Mouse (Mus musculus) liver, postnatal 0 days (tissue): Measurements from ENCODE around the gene Pbxip1. TPM values are rescaled to one million over a fixed set of nuclear protein-coding genes. Genes with fewer than 3 reads are reported as not detected.

Experiments used
- ATAC-seq: fragments of 200-750 bp; cut with Nextera tagmentation; 2 replicates; pipeline ENCODE4 v1.8.0; 2017; ENCODE audit warnings: mild to moderate bottlenecking, moderate library complexity
- DNase-seq: peaks from one replicate; pipeline ENCODE4 v3.0.0-alpha.2; 2016
- H3K27ac ChIP-seq: fragments of 300-500 bp; sonication (generic); 2 replicates; pipeline ENCODE4 v1.5.1; 2014; ENCODE audit warnings: antibody characterized with exemption, moderate library complexity, mild to moderate bottlenecking, low read depth
- H3K27me3 ChIP-seq: fragments of 300-500 bp; sonication (generic); 2 replicates; pipeline ENCODE4 v1.6.1; 2014; ENCODE audit warnings: low read length, control low read depth, mixed read lengths; ENCODE audit not compliant: insufficient read depth
- H3K36me3 ChIP-seq: fragments of 300-500 bp; sonication (generic); replicated peaks from 2 replicates; pipeline ENCODE4 v1.6.1; 2014; ENCODE audit warnings: mild to moderate bottlenecking, control low read depth, low read length, moderate library complexity, mixed read lengths; ENCODE audit not compliant: insufficient read depth
- H3K4me1 ChIP-seq: fragments of 300-500 bp; sonication (generic); 2 replicates; pipeline ENCODE4 v1.6.1; 2014; ENCODE audit warnings: antibody characterized with exemption, mild to moderate bottlenecking, control low read depth; ENCODE audit not compliant: insufficient read depth
- H3K4me2 ChIP-seq: fragments of 300-500 bp; sonication (generic); 2 replicates; pipeline ENCODE4 v1.6.1; 2014; ENCODE audit warnings: low read depth, mild to moderate bottlenecking, low read length, moderate library complexity, mixed read lengths
- H3K4me3 ChIP-seq: fragments of 300-500 bp; sonication (generic); 2 replicates; pipeline ENCODE4 v1.5.1; 2014; ENCODE audit warnings: low read depth, low read length
- H3K9ac ChIP-seq: fragments of 300-500 bp; sonication (generic); replicated peaks from 2 replicates; pipeline ENCODE4 v1.6.1; 2014; ENCODE audit warnings: mild to moderate bottlenecking, moderate library complexity
- H3K9me3 ChIP-seq: fragments of 300-500 bp; sonication (generic); 2 replicates; pipeline ENCODE4 v1.6.1; 2016; ENCODE audit warnings: mild to moderate bottlenecking, control low read depth, low read length, mixed read lengths
- CTCF ChIP-seq: sonication (generic); IDR thresholded peaks from 2 replicates; pipeline ENCODE4 v1.5.1; 2016; ENCODE audit warnings: antibody characterized with exemption, low read depth
- EP300 ChIP-seq: IDR thresholded peaks from 2 replicates; pipeline ENCODE4 v1.6.1; 2016; ENCODE audit warnings: antibody characterized with exemption, low read depth, mild to moderate bottlenecking
- WGBS: fragments of 180-500 bp; shearing (Covaris S2); extraction: QIAGEN DNeasy Blood & Tissue Kit; methylation state at CpG from one replicate; pipeline ENCODE4 v1.1.7; 2014; ENCODE audit not compliant: insufficient replicate concordance; 5-methylcytosine and 5-hydroxymethylcytosine counted together
- polyA plus RNA-seq: library from polyadenylated mRNA; unstranded; fragments of >200 nt; fragmentation: Nextera tagmentation; extraction: Ambion mirVana; gene quantifications from 2 replicates; pipeline ENCODE4 v1.2.1, GENCODE M21; 2015

Gene Pbxip1
- polyA plus RNA-seq, 1 experiment from 2014 or later = 9.4 TPM

GRCm38 (mm10) chr3:89499696-89500095, 63.2 kb downstream of the Pbxip1 start:
- 49% methylated on average over 7 of the region's 7 CpGs for WGBS
- ATAC-seq = no peak
- TF ChIP-seq CTCF (no peak), EP300 (no peak)
- Histone ChIP-seq H3K27ac (no peak overlapping the region), H3K9ac (no peak overlapping the region), H3K36me3 (no peaks in the 10 kb centered on the region), H3K4me3 (no peak overlapping the region), H3K4me2 (no peak overlapping the region), H3K9me3 (no peaks in the 10 kb centered on the region), H3K4me1 (no peaks in the 10 kb centered on the region), H3K27me3 (no peaks in the 10 kb centered on the region)
- no peak for DNase-seq

Other genes with a start within 250 kb of the Pbxip1 start
- 25.8 and 26.3 TPM in 2 replicates for gene Gba, start 233.8 kb upstream of the Pbxip1 start, polyA plus RNA-seq
- gene Thbs3, start 221.5 kb upstream of the Pbxip1 start, polyA plus RNA-seq = 1.3 and 1.8 TPM in 2 replicates
- gene Mtx1, start 209.6 kb upstream of the Pbxip1 start, polyA plus RNA-seq = 105 and 111 TPM in 2 replicates
- 0.40 and 0.56 TPM in 2 replicates for gene Muc1, start 207.6 kb upstream of the Pbxip1 start, polyA plus RNA-seq
- gene Krtcap2, start 190.7 kb upstream of the Pbxip1 start, polyA plus RNA-seq = 141 TPM in 2 replicates
- gene Trim46, start 190.4 kb upstream of the Pbxip1 start, polyA plus RNA-seq = 0.06 and 0.21 TPM in 2 replicates
- gene Dpm3, start 177.3 kb upstream of the Pbxip1 start, polyA plus RNA-seq = 63.2 and 73.2 TPM in 2 replicates
- gene Slc50a1, start 166.1 kb upstream of the Pbxip1 start, polyA plus RNA-seq = 18.3 and 19.6 TPM in 2 replicates
- gene Efna1, start 155.6 kb upstream of the Pbxip1 start, polyA plus RNA-seq = 22.1 and 27.8 TPM in 2 replicates
- gene Efna3, start 113.7 kb upstream of the Pbxip1 start, polyA plus RNA-seq = not detected in 2 replicates
- gene Efna4, start 98.7 kb upstream of the Pbxip1 start, polyA plus RNA-seq = 0.36 and 0.56 TPM in 2 replicates
- 9.1 and 9.2 TPM in 2 replicates for gene Adam15, start 86.7 kb upstream of the Pbxip1 start, polyA plus RNA-seq
- gene Dcst2, start 74.7 kb upstream of the Pbxip1 start, polyA plus RNA-seq = 0.05 TPM in 1 of 2 replicates, not detected in the other
- gene Dcst1, start 71.5 kb upstream of the Pbxip1 start, polyA plus RNA-seq = 0.13 and 0.15 TPM in 2 replicates
- gene Zbtb7b, start 41.9 kb upstream of the Pbxip1 start, polyA plus RNA-seq = 4.1 and 4.7 TPM in 2 replicates
- not detected in 2 replicates for gene Lenep, start 33.9 kb upstream of the Pbxip1 start, polyA plus RNA-seq
- 18.8 and 20.0 TPM in 2 replicates for gene Flad1, start 24.8 kb upstream of the Pbxip1 start, polyA plus RNA-seq
- gene Cks1b, start 18.3 kb upstream of the Pbxip1 start, polyA plus RNA-seq = 130 and 141 TPM in 2 replicates
- gene Shc1, start 18.3 kb upstream of the Pbxip1 start, polyA plus RNA-seq = 23.8 and 24.7 TPM in 2 replicates
- gene Pygo2, start 6.5 kb upstream of the Pbxip1 start, polyA plus RNA-seq = 5.9 and 6.9 TPM in 2 replicates
- gene Pmvk, start 17.8 kb downstream of the Pbxip1 start, polyA plus RNA-seq = 13.4 and 13.8 TPM in 2 replicates
- gene Kcnn3, start 83.5 kb downstream of the Pbxip1 start, polyA plus RNA-seq = 0.04 TPM in 2 replicates